Mouse (Mus musculus) liver, embryonic 12.5 days (tissue): ENCODE measurements around the gene Uty. TPM values are rescaled to one million over a fixed set of nuclear protein-coding genes. Genes with fewer than 3 reads are reported as not detected.

Experiments
- ATAC-seq: fragments of 200-750 bp; cut with Nextera tagmentation; 2 replicates; pipeline ENCODE4 v1.8.0; 2017; ENCODE audit warnings: moderate number of reproducible peaks, mild to moderate bottlenecking, moderate library complexity
- H3K27ac ChIP-seq: fragments of 300-500 bp; sonication (generic); 2 replicates; pipeline ENCODE4 v1.5.1; 2016; ENCODE audit warnings: mild to moderate bottlenecking
- H3K27me3 ChIP-seq: fragments of 300-500 bp; sonication (generic); replicated peaks from 2 replicates; pipeline ENCODE4 v1.6.1; 2016; ENCODE audit warnings: mild to moderate bottlenecking, moderate library complexity
- H3K36me3 ChIP-seq: fragments of 300-500 bp; sonication (generic); 2 replicates; pipeline ENCODE4 v1.6.1; 2016; ENCODE audit warnings: mild to moderate bottlenecking, moderate library complexity
- H3K4me1 ChIP-seq: fragments of 300-500 bp; sonication (generic); 2 replicates; pipeline ENCODE4 v1.6.1; 2016
- H3K4me2 ChIP-seq: fragments of 300-500 bp; sonication (generic); 2 replicates; pipeline ENCODE4 v1.6.1; 2016; ENCODE audit warnings: mild to moderate bottlenecking, moderate library complexity
- H3K4me3 ChIP-seq: fragments of 300-500 bp; sonication (generic); 2 replicates; pipeline ENCODE4 v1.5.1; 2016; ENCODE audit warnings: mild to moderate bottlenecking, moderate library complexity
- H3K9ac ChIP-seq: fragments of 300-500 bp; sonication (generic); 2 replicates; pipeline ENCODE4 v1.6.1; 2016; ENCODE audit warnings: mild to moderate bottlenecking, moderate library complexity
- H3K9me3 ChIP-seq: fragments of 300-500 bp; sonication (generic); replicated peaks from 2 replicates; pipeline ENCODE4 v1.6.1; 2016; ENCODE audit warnings: mild to moderate bottlenecking, moderate library complexity
- WGBS: fragments of 180-500 bp; shearing (Covaris S2); methylation state at CpG from one replicate; pipeline ENCODE4 v1.1.7; 2016; ENCODE audit not compliant: insufficient replicate concordance; 5-methylcytosine and 5-hydroxymethylcytosine counted together
- polyA plus RNA-seq: library from polyadenylated mRNA; unstranded; fragments of >200 nt; fragmentation: Nextera tagmentation; extraction: Ambion mirVana; gene quantifications from 2 replicates; pipeline ENCODE4 v1.2.1, GENCODE M21; 2016

Uty gene
- polyA plus RNA-seq: 6.9 and 8.4 TPM in 2 replicates

DNA sequence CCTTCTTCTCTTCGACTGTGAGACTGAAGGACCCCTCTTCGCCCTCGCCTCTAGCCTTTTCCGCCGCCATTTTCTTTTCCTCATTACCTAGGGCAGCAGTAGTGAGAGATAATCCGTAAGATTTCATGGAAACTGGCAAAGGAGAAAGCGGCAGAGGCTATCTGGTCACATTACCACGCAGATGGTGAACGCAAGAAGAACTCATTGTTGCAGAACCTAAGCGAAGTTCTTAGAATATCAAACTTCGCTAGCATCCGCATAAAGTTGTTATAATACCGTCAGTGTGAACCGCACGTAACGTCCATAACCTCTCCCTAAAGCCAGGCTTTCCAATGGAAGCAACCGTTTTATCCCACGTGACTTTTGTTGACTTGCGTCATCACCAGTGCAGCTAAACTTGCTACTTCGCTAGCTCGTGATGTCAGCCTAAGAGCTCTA is at the start of gene Uty:
TSS of gene Uty (minus strand) at position 334 of the 438 bp plus-strand sequence.
- H3K4me3 ChIP-seq: peak within 1 kb of the TSS; percentile 60
- H3K27ac ChIP-seq: peak within 1 kb of the TSS; percentile 65
- no peaks in the 10 kb centered on the region for H3K4me1 ChIP-seq
- no peaks in the 10 kb centered on the region for H3K9me3 ChIP-seq
- H3K4me2 ChIP-seq: peak within 1 kb of the TSS; percentile 49
- peak; percentile 99 for ATAC-seq
- no peaks in the 10 kb centered on the region for H3K36me3 ChIP-seq
- WGBS: under 1% methylated on average over 21 of the region's 21 CpGs
- H3K9ac ChIP-seq: peak within 1 kb of the TSS; percentile 67
- no peaks in the 10 kb centered on the region for H3K27me3 ChIP-seq

DNA sequence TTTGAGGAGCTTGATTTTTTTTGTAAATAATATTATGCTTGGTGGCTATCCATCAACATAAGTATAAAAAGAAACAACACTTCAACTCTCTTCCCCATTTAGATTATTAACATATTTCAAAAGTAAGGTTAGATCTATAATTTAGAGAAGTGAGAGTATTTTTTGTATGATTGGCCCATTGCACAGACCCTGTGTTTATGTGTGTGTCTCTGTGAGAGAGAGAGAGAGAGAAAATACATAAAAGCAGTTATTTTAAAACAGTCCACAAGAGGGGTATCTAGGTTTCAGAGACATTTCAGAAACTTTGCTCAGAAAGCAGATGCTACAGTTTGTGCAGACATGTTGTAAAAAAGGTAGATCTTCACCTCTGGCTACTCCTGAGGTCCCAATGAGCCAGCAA is 48.1 kb upstream of the Uty start:
- no peak overlapping the region for H3K9ac ChIP-seq
- no peak overlapping the region for H3K4me3 ChIP-seq
- ATAC-seq: no peak
- H3K36me3 ChIP-seq: no peaks in the 10 kb centered on the region
- no peak overlapping the region for H3K27ac ChIP-seq
- no peaks in the 10 kb centered on the region for H3K4me1 ChIP-seq
- H3K27me3 ChIP-seq: no peaks in the 10 kb centered on the region
- H3K4me2 ChIP-seq: no peak overlapping the region
- no peaks in the 10 kb centered on the region for H3K9me3 ChIP-seq

- Histone ChIP-seq H3K27ac (peak within 1 kb of the TSS; percentile 85), H3K27me3 (no peaks in the 10 kb centered on the region), H3K4me2 (peak within 1 kb of the TSS; percentile 37), H3K4me3 (peak within 1 kb of the TSS; percentile 59), H3K36me3 (no peaks in the 10 kb centered on the region), H3K9ac (peak within 1 kb of the TSS; percentile 63), H3K9me3 (no peaks in the 10 kb centered on the region), H3K4me1 (no peaks in the 10 kb centered on the region)
- ATAC-seq: peak; percentile 98
- 5% methylated on average over 31 of the region's 31 CpGs for WGBS
Observed at GRCm38 (mm10) chrY:1286171-1286795, 40.7 kb upstream of the Uty start, which contains the start of gene Ddx3y. Gene Ddx3y, minus strand, starts transcription at chrY:1286629.

DNA sequence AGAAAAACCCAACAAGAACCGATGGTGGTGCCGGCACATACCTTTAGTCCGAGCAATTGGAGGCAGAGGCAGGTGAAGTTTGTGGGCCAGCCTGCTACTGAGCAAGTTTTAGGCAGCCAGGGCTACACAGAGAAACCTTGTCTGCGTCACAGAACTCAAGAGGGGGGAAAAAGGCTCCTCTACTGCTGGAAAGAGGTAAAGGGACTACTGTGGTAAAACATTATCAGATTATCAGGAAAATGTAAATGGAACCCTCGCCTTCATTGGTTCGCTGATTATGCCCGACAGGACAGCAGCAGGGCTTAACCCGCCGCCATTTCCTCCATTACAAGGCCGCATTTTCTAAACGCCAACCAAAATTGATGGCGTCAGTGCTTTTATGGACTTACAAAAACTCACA is 40.2 kb upstream of the Uty start:
- H3K4me2 ChIP-seq: peak overlapping the region; percentile 37
- H3K27me3 ChIP-seq: no peaks in the 10 kb centered on the region
- no peaks in the 10 kb centered on the region for H3K4me1 ChIP-seq
- peak overlapping the region; percentile 59 for H3K4me3 ChIP-seq
- peak overlapping the region; percentile 63 for H3K9ac ChIP-seq
- 5% methylated on average over 12 of the region's 12 CpGs for WGBS
- no peaks in the 10 kb centered on the region for H3K9me3 ChIP-seq
- no peaks in the 10 kb centered on the region for H3K36me3 ChIP-seq
- peak overlapping the region; percentile 85 for H3K27ac ChIP-seq
- peak; percentile 77 for ATAC-seq

GRCm38 (mm10) chrY:1246117-1246516 is 558 bp upstream of the Uty start:
- Histone ChIP-seq H3K4me1 (no peaks in the 10 kb centered on the region), H3K36me3 (no peaks in the 10 kb centered on the region), H3K27ac (no peak overlapping the region), H3K27me3 (no peaks in the 10 kb centered on the region), H3K4me2 (peak overlapping the region; percentile 25), H3K9ac (no peak overlapping the region), H3K9me3 (no peaks in the 10 kb centered on the region), H3K4me3 (peak overlapping the region; percentile 60; the same call in 1 of the 2 replicates)
- WGBS: 40% methylated on average over 6 of the region's 6 CpGs
- ATAC-seq: no peak

GRCm38 (mm10) chrY:1244940-1245339 is 619 bp downstream of the Uty start:
- Histone ChIP-seq H3K9me3 (no peaks in the 10 kb centered on the region), H3K4me1 (no peaks in the 10 kb centered on the region), H3K4me3 (peak overlapping the region; percentile 60), H3K4me2 (peak overlapping the region; percentile 49), H3K36me3 (no peaks in the 10 kb centered on the region), H3K27me3 (no peaks in the 10 kb centered on the region), H3K27ac (peak overlapping the region; percentile 65), H3K9ac (peak overlapping the region; percentile 67)
- WGBS: 0% methylated on average over 9 of the region's 9 CpGs
- ATAC-seq: no peak

DNA sequence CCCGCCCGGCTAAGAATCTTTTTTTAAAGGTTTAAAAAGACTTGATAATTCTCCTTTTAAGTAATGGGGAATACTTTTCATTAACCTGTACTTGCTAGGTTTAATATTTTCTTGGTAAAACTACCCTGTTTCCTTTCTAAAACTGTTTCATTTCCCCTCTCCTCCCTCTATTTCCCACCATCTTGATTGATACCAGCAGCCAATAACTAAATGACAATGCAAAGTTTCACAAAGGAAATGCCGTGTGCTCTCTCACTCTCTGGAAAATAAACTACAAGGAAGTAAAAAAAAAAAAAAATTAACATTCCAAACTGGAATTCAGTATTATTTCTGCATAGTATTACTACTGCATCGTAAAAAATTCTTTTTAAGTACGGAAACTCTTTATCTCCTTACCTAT is 1.1 kb downstream of the Uty start:
- H3K9ac ChIP-seq: no peak overlapping the region; the same call in 1 of the 2 replicates
- 41% methylated on average over 5 of the region's 5 CpGs for WGBS

DNA sequence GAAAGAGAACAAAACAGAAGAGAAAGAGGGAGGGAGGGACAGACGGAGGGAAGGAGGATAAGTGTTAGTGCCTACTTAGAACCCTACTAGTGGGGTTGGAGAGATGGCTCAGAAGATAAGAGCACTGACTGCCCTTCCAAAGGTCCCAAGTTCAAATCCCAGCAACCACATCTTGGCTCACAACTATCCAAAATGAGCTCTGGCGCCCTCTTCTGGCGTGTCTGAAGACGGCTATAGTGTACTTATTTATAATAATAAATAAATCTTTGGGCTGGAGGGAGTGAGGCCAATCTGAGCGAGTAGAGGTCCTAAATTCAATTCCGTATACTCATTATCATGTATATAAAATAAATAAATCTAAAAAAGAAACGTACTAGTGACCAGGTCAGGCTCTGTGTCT is 25.6 kb downstream of the Uty start:
- Histone ChIP-seq H3K4me2 (no peak overlapping the region), H3K4me1 (no peaks in the 10 kb centered on the region), H3K36me3 (no peaks in the 10 kb centered on the region), H3K9ac (no peak overlapping the region), H3K27me3 (no peaks in the 10 kb centered on the region), H3K4me3 (no peak overlapping the region), H3K9me3 (no peaks in the 10 kb centered on the region), H3K27ac (no peak overlapping the region)
- WGBS: 62% methylated on average over 7 of the region's 7 CpGs
- ATAC-seq: no peak

More for the DNA sequence above, 1.1 kb downstream of the Uty start:
- Histone ChIP-seq H3K4me3 (peak overlapping the region; percentile 60), H3K4me1 (no peaks in the 10 kb centered on the region), H3K27ac (no peak overlapping the region), H3K27me3 (no peaks in the 10 kb centered on the region), H3K9me3 (no peaks in the 10 kb centered on the region), H3K4me2 (peak overlapping the region; percentile 49), H3K36me3 (no peaks in the 10 kb centered on the region)
- no peak for ATAC-seq

GRCm38 (mm10) chrY:1178476-1178875 is 67.1 kb downstream of the Uty start:
- no peak for ATAC-seq
- Histone ChIP-seq H3K4me1 (no peaks in the 10 kb centered on the region), H3K4me3 (no peak overlapping the region), H3K27ac (no peak overlapping the region), H3K4me2 (no peak overlapping the region), H3K9me3 (no peaks in the 10 kb centered on the region), H3K36me3 (no peaks in the 10 kb centered on the region), H3K9ac (no peak overlapping the region), H3K27me3 (no peaks in the 10 kb centered on the region)
- 67% methylated on average over 1 of the region's 1 CpGs for WGBS

GRCm38 (mm10) chrY:1163054-1163453 is 82.5 kb downstream of the Uty start:
- ATAC-seq: no peak

DNA sequence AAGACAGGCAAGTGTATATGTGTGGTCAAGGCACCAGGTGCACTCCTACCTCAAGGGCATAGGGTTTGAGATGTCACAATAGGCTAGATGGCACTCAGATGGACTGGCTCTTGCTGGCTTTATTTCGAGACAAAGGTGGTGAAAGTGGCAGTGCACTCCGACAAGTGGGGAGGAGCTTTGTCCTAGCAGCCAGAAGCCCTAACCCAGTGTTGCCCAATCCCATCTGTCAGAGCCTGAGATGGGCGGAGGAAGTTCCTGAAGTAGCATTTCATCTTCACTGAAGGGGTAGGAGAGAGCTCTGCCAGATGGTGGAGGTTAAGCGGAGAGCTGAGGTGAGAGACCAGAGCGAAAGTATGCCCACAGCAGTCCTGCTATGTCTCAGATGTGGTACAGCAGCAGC is 129.4 kb downstream of the Uty start:
- Histone ChIP-seq H3K4me2 (no peak overlapping the region), H3K4me1 (no peaks in the 10 kb centered on the region), H3K27me3 (no peaks in the 10 kb centered on the region), H3K9ac (no peak overlapping the region), H3K36me3 (no peaks in the 10 kb centered on the region), H3K27ac (no peak overlapping the region), H3K9me3 (no peaks in the 10 kb centered on the region), H3K4me3 (no peak overlapping the region)
- 72% methylated on average over 4 of the region's 5 CpGs for WGBS
- no peak for ATAC-seq

More at GRCm38 (mm10) chrY:1163054-1163453, 82.5 kb downstream of the Uty start:
- H3K36me3 ChIP-seq: no peaks in the 10 kb centered on the region
- no peak overlapping the region for H3K4me3 ChIP-seq
- H3K4me1 ChIP-seq: no peaks in the 10 kb centered on the region
- H3K27ac ChIP-seq: no peak overlapping the region
- no peak overlapping the region for H3K9ac ChIP-seq
- H3K27me3 ChIP-seq: no peaks in the 10 kb centered on the region
- H3K9me3 ChIP-seq: no peaks in the 10 kb centered on the region
- no peak overlapping the region for H3K4me2 ChIP-seq

GRCm38 (mm10) chrY:1114016-1114415 is 131.5 kb downstream of the Uty start:
- Histone ChIP-seq H3K4me1 (no peaks in the 10 kb centered on the region), H3K4me3 (no peak overlapping the region), H3K27ac (no peak overlapping the region), H3K36me3 (no peaks in the 10 kb centered on the region), H3K27me3 (no peaks in the 10 kb centered on the region), H3K9ac (no peak overlapping the region), H3K9me3 (no peaks in the 10 kb centered on the region), H3K4me2 (no peak overlapping the region)
- ATAC-seq: no peak
- WGBS: 64% methylated on average over 2 of the region's 2 CpGs
